Mouse (Mus musculus): ENCODE measurements around the gene Shbg. TPM values are rescaled to one million over a fixed set of nuclear protein-coding genes. Genes with fewer than 3 reads are reported as not detected.
"Not testable (repeated sequence)": the region's sequence is repeated elsewhere in the genome, so short reads cannot be mapped to it uniquely, and the experiment has no call there.

The Shbg gene
- polyA plus RNA-seq, 1 experiment from 2014 or later = not detected

GRCm38 (mm10) chr11:69635471-69635870, 17.8 kb upstream of the Shbg start:
- H3K4me3 ChIP-seq (ENCODE audit: low read length) = no peak overlapping the region
- WGBS = 78% methylated on average over 3 of the region's 3 CpGs
- H3K9ac ChIP-seq (ENCODE audit: low read depth, low read length) = 0 out of 2 replicates have a peak overlapping the region, but pooled peaks have one; percentile 42
- H3K4me2 ChIP-seq (replicated peaks; ENCODE audit: low read depth, low read length) = peak overlapping the region; percentile 4; the same call in 1 of the 2 replicates
- H3K36me3 ChIP-seq (ENCODE audit: control insufficient read depth, insufficient read depth, low read length) = peaks cover 33% of the 10 kb centered on the region
- H3K27me3 ChIP-seq (ENCODE audit: control insufficient read depth, insufficient read depth, low read length) = no peaks in the 10 kb centered on the region
- H3K9me3 ChIP-seq (ENCODE audit: control insufficient read depth, low read length) = no peaks in the 10 kb centered on the region
- peaks cover 21% of the 10 kb centered on the region for H3K4me1 ChIP-seq (ENCODE audit: control insufficient read depth, insufficient read depth, low read length)
- H3K27ac ChIP-seq (ENCODE audit: low read depth, low read length) = no peak overlapping the region
- ATAC-seq (ENCODE audit: low FRiP score, low TSS enrichment) = no peak

DNA sequence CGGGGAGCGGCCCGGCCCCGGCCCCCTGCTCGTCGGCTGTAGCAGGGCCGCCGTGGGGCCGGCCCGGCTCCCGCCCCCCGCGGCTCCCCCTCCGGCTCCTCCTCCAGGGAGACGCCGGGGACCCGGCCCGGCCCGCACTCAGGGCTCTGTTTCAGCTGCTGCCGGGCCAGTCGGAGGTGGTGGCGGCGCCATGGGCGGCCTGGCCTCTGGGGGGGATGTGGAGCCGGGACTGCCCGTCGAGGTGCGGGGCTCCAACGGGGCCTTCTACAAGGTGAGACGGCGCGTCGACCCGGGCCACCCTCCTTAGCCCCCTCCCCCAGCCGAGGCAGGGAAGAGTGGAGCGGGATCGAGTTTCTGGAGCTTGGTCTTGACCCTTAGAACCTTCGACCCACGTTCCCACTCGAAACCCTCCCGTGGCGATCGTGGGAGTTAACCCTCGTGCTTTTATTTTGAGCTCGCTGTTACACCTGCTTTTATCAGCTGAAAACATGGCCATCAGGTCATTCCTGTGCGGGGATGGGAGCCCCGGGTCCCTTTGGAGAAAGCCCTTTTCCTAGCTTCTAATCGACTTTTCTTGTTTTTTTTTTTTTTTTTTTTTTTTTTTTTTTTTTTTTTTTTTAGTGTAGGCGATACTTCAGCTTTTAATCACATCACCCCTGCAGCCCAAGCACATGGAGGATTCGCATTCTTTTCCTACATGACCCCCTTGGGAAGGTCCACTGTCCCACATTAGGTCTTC, 15.6 kb upstream of the Shbg start:
- WGBS = under 1% methylated on average over 35 of the region's 50 CpGs
- no peaks in the 10 kb centered on the region for H3K9me3 ChIP-seq (ENCODE audit: control insufficient read depth, low read length)
- peaks cover 21% of the 10 kb centered on the region for H3K4me1 ChIP-seq (ENCODE audit: control insufficient read depth, insufficient read depth, low read length)
- H3K4me3 ChIP-seq (ENCODE audit: low read length) = peak overlapping the region; percentile 96
- ATAC-seq (ENCODE audit: low FRiP score, low TSS enrichment) = peak; percentile 68
- H3K36me3 ChIP-seq (ENCODE audit: control insufficient read depth, insufficient read depth, low read length) = peaks cover 16% of the 10 kb centered on the region; the same call in 1 of the 2 replicates
- no peaks in the 10 kb centered on the region for H3K27me3 ChIP-seq (ENCODE audit: control insufficient read depth, insufficient read depth, low read length)
- H3K27ac ChIP-seq (ENCODE audit: low read depth, low read length) = peak overlapping the region; percentile 97
- peak overlapping the region; percentile 64 for H3K4me2 ChIP-seq (replicated peaks; ENCODE audit: low read depth, low read length)
- H3K9ac ChIP-seq (ENCODE audit: low read depth, low read length) = peak overlapping the region; percentile 97

- Histone ChIP-seq H3K4me3 (ENCODE audit: low read length) (peak within 1 kb of the TSS; percentile 96), H3K36me3 (ENCODE audit: control insufficient read depth, insufficient read depth, low read length) (peaks cover 9% of the 10 kb centered on the region; the same call in 1 of the 2 replicates), H3K4me2 (replicated peaks; ENCODE audit: low read depth, low read length) (peak within 1 kb of the TSS; percentile 64), H3K9ac (ENCODE audit: low read depth, low read length) (peak within 1 kb of the TSS; percentile 97), H3K27ac (ENCODE audit: low read depth, low read length) (peak within 1 kb of the TSS; percentile 97), H3K4me1 (ENCODE audit: control insufficient read depth, insufficient read depth, low read length) (peaks cover 21% of the 10 kb centered on the region), H3K9me3 (ENCODE audit: control insufficient read depth, low read length) (no peaks in the 10 kb centered on the region), H3K27me3 (ENCODE audit: control insufficient read depth, insufficient read depth, low read length) (no peaks in the 10 kb centered on the region)
- WGBS = under 1% methylated on average over 38 of the region's 56 CpGs
- ATAC-seq (ENCODE audit: low FRiP score, low TSS enrichment) = peak; percentile 98
Observed at GRCm38 (mm10) chr11:69632284-69633089, 14.8 kb upstream of the Shbg start, which contains the start of gene Fxr2. Gene Fxr2 (plus strand): TSS chr11:69632990.

DNA sequence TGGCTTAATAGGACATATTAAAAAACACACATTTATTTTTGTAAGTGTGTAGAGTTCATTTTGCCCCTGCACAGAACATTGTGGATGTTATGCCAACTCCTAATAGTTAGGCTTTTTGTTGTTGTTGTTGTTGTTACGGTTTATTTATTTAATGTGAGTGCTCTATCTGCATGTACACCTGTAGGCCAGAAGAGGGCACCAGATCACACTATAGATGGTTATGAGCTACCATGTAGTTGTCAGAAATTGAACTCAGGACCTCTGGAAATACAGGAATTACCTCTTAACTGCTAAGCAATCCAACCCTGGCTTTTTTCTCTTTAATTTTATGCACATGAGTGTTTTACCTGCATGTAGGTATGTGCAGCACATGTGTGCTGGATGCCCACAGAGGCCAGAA, 12.1 kb upstream of the Shbg start:
- Histone ChIP-seq H3K4me3 (ENCODE audit: low read length) (no peak overlapping the region), H3K36me3 (ENCODE audit: control insufficient read depth, insufficient read depth, low read length) (peaks cover 2% of the 10 kb centered on the region; the same call in 1 of the 2 replicates), H3K4me2 (replicated peaks; ENCODE audit: low read depth, low read length) (no peak overlapping the region), H3K9ac (ENCODE audit: low read depth, low read length) (no peak overlapping the region), H3K27ac (ENCODE audit: low read depth, low read length) (no peak overlapping the region), H3K9me3 (ENCODE audit: control insufficient read depth, low read length) (no peaks in the 10 kb centered on the region), H3K27me3 (ENCODE audit: control insufficient read depth, insufficient read depth, low read length) (no peaks in the 10 kb centered on the region), H3K4me1 (ENCODE audit: control insufficient read depth, insufficient read depth, low read length) (peaks cover 11% of the 10 kb centered on the region)
- no peak for ATAC-seq (ENCODE audit: low FRiP score, low TSS enrichment)
- 74% methylated on average over 1 of the region's 1 CpGs for WGBS

- no peak overlapping the region for H3K9ac ChIP-seq (ENCODE audit: low read depth, low read length)
- no peaks in the 10 kb centered on the region for H3K4me1 ChIP-seq (ENCODE audit: control insufficient read depth, insufficient read depth, low read length)
- no peaks in the 10 kb centered on the region for H3K9me3 ChIP-seq (ENCODE audit: control insufficient read depth, low read length)
- no peak for ATAC-seq (ENCODE audit: low FRiP score, low TSS enrichment)
- no peak overlapping the region for H3K27ac ChIP-seq (ENCODE audit: low read depth, low read length)
- no peaks in the 10 kb centered on the region for H3K27me3 ChIP-seq (ENCODE audit: control insufficient read depth, insufficient read depth, low read length)
- H3K36me3 ChIP-seq (ENCODE audit: control insufficient read depth, insufficient read depth, low read length) = no peaks in the 10 kb centered on the region
- H3K4me2 ChIP-seq (replicated peaks; ENCODE audit: low read depth, low read length) = no peak overlapping the region
- 34% methylated on average over 6 of the region's 6 CpGs for WGBS
- no peak overlapping the region for H3K4me3 ChIP-seq (ENCODE audit: low read length)
Observed at GRCm38 (mm10) chr11:69628286-69628685, 10.6 kb upstream of the Shbg start.

DNA sequence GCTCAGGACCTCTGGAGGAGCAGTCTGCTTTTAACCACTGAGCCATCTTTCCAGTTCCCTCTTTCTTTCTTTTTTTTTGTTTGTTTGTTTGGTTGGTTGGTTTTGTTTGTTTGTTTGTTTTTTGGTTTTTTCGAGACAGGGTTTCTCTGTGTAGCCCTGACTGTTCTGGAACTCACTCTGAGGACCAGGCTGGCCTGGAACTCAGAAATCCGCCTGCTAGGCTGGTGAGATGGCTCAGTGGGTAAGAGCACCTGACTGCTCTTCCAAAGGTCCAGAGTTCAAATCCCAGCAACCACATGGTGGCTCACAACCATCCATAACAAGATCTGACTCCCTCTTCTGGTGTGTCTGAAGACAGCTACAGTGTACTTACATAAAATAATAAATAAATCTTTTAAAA, 6.6 kb upstream of the Shbg start:
- not testable (repeated sequence) for H3K27me3 ChIP-seq (ENCODE audit: control insufficient read depth, insufficient read depth, low read length); H3K4me2 ChIP-seq (replicated peaks; ENCODE audit: low read depth, low read length); H3K9me3 ChIP-seq (ENCODE audit: control insufficient read depth, low read length); H3K4me1 ChIP-seq (ENCODE audit: control insufficient read depth, insufficient read depth, low read length); H3K4me3 ChIP-seq (ENCODE audit: low read length); ATAC-seq (ENCODE audit: low FRiP score, low TSS enrichment); H3K36me3 ChIP-seq (ENCODE audit: control insufficient read depth, insufficient read depth, low read length); H3K9ac ChIP-seq (ENCODE audit: low read depth, low read length); H3K27ac ChIP-seq (ENCODE audit: low read depth, low read length)
- 85% methylated on average over 2 of the region's 2 CpGs for WGBS

DNA sequence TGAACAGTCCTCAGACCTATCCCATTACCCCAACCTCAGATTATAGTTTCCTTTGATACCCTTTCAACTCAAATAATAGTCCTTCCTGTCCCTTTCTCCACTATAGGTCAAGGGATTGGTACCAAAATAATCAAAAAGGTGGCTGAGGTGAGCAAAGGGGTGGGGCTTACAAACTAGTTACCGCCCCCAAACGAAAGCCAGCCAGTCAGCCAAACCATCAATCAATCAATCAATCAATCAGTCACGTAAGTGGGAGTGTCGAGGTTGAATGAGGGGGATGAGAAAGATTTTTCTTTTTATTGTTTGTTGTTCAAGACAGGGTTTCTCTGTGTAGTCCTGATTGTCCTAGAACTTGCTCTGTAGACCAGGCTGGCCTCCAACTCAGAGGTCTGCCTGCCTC, 5.3 kb upstream of the Shbg start:
- no peaks in the 10 kb centered on the region for H3K36me3 ChIP-seq (ENCODE audit: control insufficient read depth, insufficient read depth, low read length)
- no peaks in the 10 kb centered on the region for H3K9me3 ChIP-seq (ENCODE audit: control insufficient read depth, low read length)
- no peak for ATAC-seq (ENCODE audit: low FRiP score, low TSS enrichment)
- 58% methylated on average over 4 of the region's 4 CpGs for WGBS
- H3K4me3 ChIP-seq (ENCODE audit: low read length) = peak overlapping the region; percentile 51
- no peaks in the 10 kb centered on the region; the same call in 1 of the 2 replicates for H3K4me1 ChIP-seq (ENCODE audit: control insufficient read depth, insufficient read depth, low read length)
- no peaks in the 10 kb centered on the region for H3K27me3 ChIP-seq (ENCODE audit: control insufficient read depth, insufficient read depth, low read length)
- no peak overlapping the region for H3K27ac ChIP-seq (ENCODE audit: low read depth, low read length)
- peak overlapping the region; percentile 71 for H3K4me2 ChIP-seq (replicated peaks; ENCODE audit: low read depth, low read length)
- peak overlapping the region; percentile 67; the same call in 1 of the 2 replicates for H3K9ac ChIP-seq (ENCODE audit: low read depth, low read length)

- 29% methylated on average over 6 of the region's 6 CpGs for WGBS
- Histone ChIP-seq H3K36me3 (ENCODE audit: control insufficient read depth, insufficient read depth, low read length) (no peaks in the 10 kb centered on the region), H3K27me3 (ENCODE audit: control insufficient read depth, insufficient read depth, low read length) (no peaks in the 10 kb centered on the region), H3K27ac (ENCODE audit: low read depth, low read length) (peak overlapping the region; percentile 45; the same call in 1 of the 2 replicates), H3K9ac (ENCODE audit: low read depth, low read length) (peak overlapping the region; percentile 67), H3K4me3 (ENCODE audit: low read length) (peak overlapping the region; percentile 51), H3K9me3 (ENCODE audit: control insufficient read depth, low read length) (no peaks in the 10 kb centered on the region), H3K4me2 (replicated peaks; ENCODE audit: low read depth, low read length) (peak overlapping the region; percentile 71), H3K4me1 (ENCODE audit: control insufficient read depth, insufficient read depth, low read length) (no peaks in the 10 kb centered on the region; the same call in 1 of the 2 replicates)
- ATAC-seq (ENCODE audit: low FRiP score, low TSS enrichment) = 0 out of 2 replicates have a peak, but pooled peaks have one; percentile 26
Observed at GRCm38 (mm10) chr11:69622406-69622805, 4.7 kb upstream of the Shbg start.
